Mouse (Mus musculus) megakaryocyte, embryonic 14.5 days (primary cell): Measurements from ENCODE around the gene Intu.

Experiments
- FLI1 ChIP-seq: IDR thresholded peaks from 2 replicates; pipeline ENCODE4 v1.6.1; 2012; ENCODE audit warnings: low read length, inconsistent platforms, mixed read lengths
- GATA1 ChIP-seq: IDR thresholded peaks from 3 replicates; pipeline ENCODE4 v1.6.1; 2012; ENCODE audit warnings: mixed read lengths, low read length, inconsistent platforms, borderline replicate concordance

GRCm38 (mm10) chr3:40704816-40705430 lies 173.8 kb downstream of the Intu start:
- no peak for TF ChIP-seq GATA1
- no peak for TF ChIP-seq FLI1
